Comparison of ENCODE assay signal across 20 mouse cellular contexts in genomic region chr15:12216798-12217197, GRCm38 (mm10). TPM values are rescaled to one million over a fixed set of nuclear protein-coding genes. Genes with fewer than 3 reads are reported as not detected.
A peak's percentile ranks its signal among the peaks of the same experiment; 100 is the strongest.
DNase-seq lines count a peak whose midpoint lies in the region; ATAC-seq and TF ChIP-seq lines count a peak whose summit lies in the region.
"Had no signal": no experiment of that assay in that cellular context is flagged by ENCODE, and none has a peak within 500 bp of the region (broad histone marks: within the 10 kb centered on the region; RNA-seq: fewer than 3 reads in every experiment).

No protein-coding gene starts in this region.

- H3K9me3 ChIP-seq in CH12.LX (replicated peaks; ENCODE audit: low read length) = no peaks in the 10 kb centered on the region
- no peaks in the 10 kb centered on the region for H3K9me3 ChIP-seq in limb, embryonic 10.5 days (replicated peaks)
- H3K9me3 ChIP-seq: G1E; heart, embryonic 12.5 days; hindbrain, embryonic 10.5 days; midbrain, embryonic 15.5 days had no signal

- H3K27me3 ChIP-seq in testis, adult 2 months (ENCODE audit: control insufficient read depth, insufficient read depth, low read length) = no peaks in the 10 kb centered on the region
- no peaks in the 10 kb centered on the region for H3K27me3 ChIP-seq in CH12.LX (replicated peaks)
- no peaks in the 10 kb centered on the region for H3K27me3 ChIP-seq in limb, embryonic 10.5 days (ENCODE audit: low read depth, poor library complexity, severe bottlenecking)
- H3K27me3 ChIP-seq: heart, embryonic 12.5 days; midbrain, embryonic 15.5 days had no signal

- ATAC-seq in hematopoietic stem cell, adult 5-6 weeks (replicated peaks in 1 of 2; ENCODE audit: insufficient read depth in 1 of 2, low FRiP score in 2 of 2, low TSS enrichment in 1 of 2, low read depth in 1 of 2, poor library complexity in 2 of 2, severe bottlenecking in 2 of 2) = peak; percentile 34 to 47; a peak in 3 of 4 replicates
- ATAC-seq in monocyte, adult 5-6 weeks (replicated peaks; ENCODE audit: insufficient number of reproducible peaks, low FRiP score, low TSS enrichment, poor library complexity, severe bottlenecking) = 0 out of 2 replicates have a peak, but pooled peaks have one; percentile 24
- ATAC-seq: forebrain, postnatal 0 days; midbrain, embryonic 15.5 days had no signal

- H3K9ac ChIP-seq in CH12.LX (ENCODE audit: insufficient read depth, low read depth) = 0 out of 2 replicates have a peak overlapping the region, but pooled peaks have one; percentile 7
- H3K9ac ChIP-seq: forebrain, postnatal 0 days; heart, embryonic 12.5 days; midbrain, embryonic 15.5 days had no signal

- no peak for DNase-seq in testis, postnatal 10 days (ENCODE audit: low spot score)
- peak; percentile 74 for DNase-seq in CH12.LX (ENCODE audit: extremely low read depth)
- no peak for DNase-seq in limb, embryonic 10.5 days (ENCODE audit: low spot score)
- no peak for DNase-seq in MN1 (ENCODE audit: low spot score)
- DNase-seq in embryo, embryonic 11 days = no peak
- DNase-seq: adrenal gland, postnatal 14 days; forebrain, postnatal 0 days; gastrocnemius, postnatal 25 days; layer of hippocampus, adult 9-11 months; left cerebral cortex, postnatal 4 days; lung, adult 18-20 months; lung, postnatal 4 days had no signal

- no peak; the same call in 1 of the 2 replicates for TF ChIP-seq RAD21 in CH12.LX (IDR thresholded peaks at IDR 0.05; ENCODE audit: low read depth, low read length)

- in situ Hi-C loops in CH12.LX (cut with MboI; ENCODE audit: low pct_ligation_motif_present, low pct_unique_long_range_greater_than_20kb, low sequenced_read_pairs) = no loop called here

- 85% methylated on average over 13 of the region's 13 CpGs for WGBS in limb, embryonic 10.5 days

- TF ChIP-seq EP300 in CH12.LX (IDR thresholded peaks at IDR 0.05; ENCODE audit: low read length) = no peak

- no peaks in the 10 kb centered on the region; the same call in none of the 2 replicates for H3K4me1 ChIP-seq in testis, adult 2 months (ENCODE audit: control insufficient read depth, insufficient read depth, low read length)
- H3K4me1 ChIP-seq in CH12.LX (ENCODE audit: control insufficient read depth in 1 of 2, insufficient read depth in 2 of 2) = peaks cover 34 to 54% of the 10 kb centered on the region in 2 experiments
- peaks cover 21% of the 10 kb centered on the region for H3K4me1 ChIP-seq in limb, embryonic 10.5 days

- peaks cover 17% of the 10 kb centered on the region for H3K79me2 ChIP-seq in CH12.LX (replicated peaks; ENCODE audit: control insufficient read depth, extremely low read depth, insufficient read depth, poor library complexity, severe bottlenecking)

- peak overlapping the region; percentile 79 for H3K4me3 ChIP-seq in testis, adult 2 months (ENCODE audit: control insufficient read depth, low read depth, low read length)
- no peak overlapping the region for H3K4me3 ChIP-seq in CH12.LX (replicated peaks in 1 of 3; ENCODE audit: low read depth in 2 of 3, low read length in 2 of 3, poor library complexity in 1 of 3)
- no peak overlapping the region for H3K4me3 ChIP-seq in limb, embryonic 10.5 days
- H3K4me3 ChIP-seq: heart, embryonic 12.5 days; hindbrain, embryonic 10.5 days; midbrain, embryonic 15.5 days had no signal

- H3K27ac ChIP-seq in testis, adult 2 months (ENCODE audit: control insufficient read depth, insufficient read depth, low read depth, low read length) = no peak overlapping the region
- peak overlapping the region; percentile 42 for H3K27ac ChIP-seq in CH12.LX (ENCODE audit: insufficient read depth, low read depth)
- H3K27ac ChIP-seq in limb, embryonic 10.5 days = no peak overlapping the region
- H3K27ac ChIP-seq: hindbrain, embryonic 10.5 days; kidney, postnatal 0 days; midbrain, embryonic 15.5 days had no signal

- TF ChIP-seq CTCF in testis, adult 2 months (IDR thresholded peaks at IDR 0.05; ENCODE audit: control insufficient read depth, insufficient read depth, insufficient replicate concordance, low read depth, low read length) = no peak
- no peak for TF ChIP-seq CTCF in CH12.LX (conservative IDR thresholded peaks at IDR 0.05 in 1 of 2, IDR thresholded peaks at IDR 0.05 in 1 of 2; ENCODE audit: low read depth in 2 of 2, low read length in 2 of 2)

- dilution Hi-C loops in CH12.LX (cut with MboI; ENCODE audit: extremely low pct_ligation_motif_present, extremely low pct_unique_long_range_greater_than_20kb, low sequenced_read_pairs) = no loop called here

- H3K4me2 ChIP-seq in CH12.LX (ENCODE audit: insufficient read depth, low read depth, poor library complexity, severe bottlenecking) = peak overlapping the region; percentile 88
- H3K4me2 ChIP-seq: heart, embryonic 12.5 days; midbrain, embryonic 15.5 days had no signal

- no peak for TF ChIP-seq POLR2A in testis, adult 2 months (IDR thresholded peaks at IDR 0.05; ENCODE audit: control insufficient read depth, low read depth, low read length)
- TF ChIP-seq POLR2A in CH12.LX (IDR thresholded peaks at IDR 0.05; ENCODE audit: low read depth, low read length) = no peak

- H3K36me3 ChIP-seq in testis, adult 2 months (ENCODE audit: control insufficient read depth, insufficient read depth, low read length) = no peaks in the 10 kb centered on the region
- H3K36me3 ChIP-seq in CH12.LX (replicated peaks in 1 of 2; ENCODE audit: control insufficient read depth in 1 of 2, insufficient read depth in 1 of 2, low read length in 1 of 2) = peaks cover 0 to 20% of the 10 kb centered on the region in 2 experiments
- H3K36me3 ChIP-seq in limb, embryonic 10.5 days = no peaks in the 10 kb centered on the region
- H3K36me3 ChIP-seq: heart, embryonic 12.5 days; hindbrain, embryonic 10.5 days; midbrain, embryonic 15.5 days had no signal

TF ChIP-seq in CH12.LX, 34 proteins besides CTCF, POLR2A, EP300 and RAD21:
- no peak for TF ChIP-seq ZKSCAN1 (IDR thresholded peaks at IDR 0.05; ENCODE audit: borderline replicate concordance, low read depth, low read length)
- TF ChIP-seq JUND (conservative IDR thresholded peaks at IDR 0.05; ENCODE audit: low read depth, low read length) = no peak
- no peak for TF ChIP-seq E2F4 (IDR thresholded peaks at IDR 0.05; ENCODE audit: insufficient replicate concordance, low read depth, low read length)
- TF ChIP-seq MXI1 (IDR thresholded peaks at IDR 0.05; ENCODE audit: low read depth, low read length) = peak; percentile 31; the same call in 1 of the 2 replicates
- no peak for TF ChIP-seq ETS1 (conservative IDR thresholded peaks at IDR 0.05; ENCODE audit: low read depth, low read length)
- TF ChIP-seq KAT2A (IDR thresholded peaks at IDR 0.05; ENCODE audit: insufficient replicate concordance, low read length) = no peak
- 0 out of 2 replicates have a peak, but pooled peaks have one; percentile 41 for TF ChIP-seq ELF1 (IDR thresholded peaks at IDR 0.05; ENCODE audit: low read depth, low read length)
- 0 out of 2 replicates have a peak, but pooled peaks have one; percentile 1 for TF ChIP-seq SIN3A (IDR thresholded peaks at IDR 0.05; ENCODE audit: low read length)
- peak; percentile 47; the same call in 1 of the 2 replicates for TF ChIP-seq BHLHE40 (IDR thresholded peaks at IDR 0.05; ENCODE audit: low read depth, low read length)
- TF ChIP-seq SMC3 (IDR thresholded peaks at IDR 0.05; ENCODE audit: low read depth, low read length) = no peak
- 0 out of 2 replicates have a peak, but pooled peaks have one; percentile 59 for TF ChIP-seq UBTF (IDR thresholded peaks at IDR 0.05; ENCODE audit: low read depth, low read length)
- no peak for TF ChIP-seq TBP (conservative IDR thresholded peaks at IDR 0.05; ENCODE audit: low read depth, low read length)

RNA-seq across cellular contexts. Expression of gene Mtmr12, which starts 12.0 kb away (rescaled TPM):
- 26.2 and 27.0 TPM in 2 replicates for polyA plus RNA-seq in testis, adult 2 months (2012; rRNA removed)
- total RNA-seq in CH12.LX (2012; rRNA removed) = 8.2 and 8.6 TPM in 2 replicates
- 11.0 and 12.3 TPM in 2 replicates for total RNA-seq in CH12.LX (2014; rRNA removed)
- polyA plus RNA-seq in CH12.LX (2012; ENCODE audit: insufficient read length, low read depth) = 15.3 and 16.3 TPM in 2 replicates
- 22.9 and 30.6 TPM in 2 replicates for total RNA-seq in hematopoietic stem cell, adult 5-6 weeks (2017)
- 34.1 to 46.7 TPM (median 39.5 TPM) in 3 replicates for total RNA-seq in monocyte, adult 5-6 weeks (2017)
- 16.1 and 22.3 TPM in 2 replicates for polyA plus RNA-seq in limb, embryonic 10.5 days (2016; fragmentation: Nextera tagmentation; extraction: Ambion mirVana)
